Mouse (Mus musculus) embryo, embryonic 9.5 days (tissue): Measurements from ENCODE around the gene Sept3.

ENCODE experiments used
- DNase-seq: peaks from one replicate; pipeline ENCODE4 v3.0.0-alpha.2; 2017; ENCODE audit errors: extremely low spot score

Sept3 gene

GRCm38 (mm10) chr15:82271201-82271600 is 3.5 kb upstream of the Sept3 start:
- DNase-seq: peak; percentile 78

DNA sequence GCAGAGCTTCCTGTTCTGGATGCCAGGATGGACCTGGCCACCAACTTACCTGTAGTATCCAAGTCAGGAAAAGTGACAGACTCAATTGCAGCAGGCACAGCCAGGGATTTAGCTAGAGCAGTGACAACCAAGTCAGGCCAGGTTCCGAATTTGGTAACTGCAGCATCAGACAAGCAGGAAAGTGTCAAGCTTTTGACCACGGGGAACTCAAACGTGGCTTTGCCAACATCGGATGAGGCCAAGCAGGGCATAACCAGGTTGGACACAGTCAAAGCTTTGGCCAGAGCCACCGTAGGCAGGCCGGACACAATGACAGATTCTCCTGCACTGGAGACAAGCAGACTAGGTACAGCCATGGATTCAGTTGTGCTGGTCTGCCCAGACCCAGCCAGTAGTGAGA is 2.4 kb upstream of the Sept3 start:
- no peak for DNase-seq

GRCm38 (mm10) chr15:82274927-82275901 is 521 bp downstream of the Sept3 start:
- DNase-seq: peak; percentile 78

- DNase-seq: no peak
Observed at GRCm38 (mm10) chr15:82277591-82277990, 2.9 kb downstream of the Sept3 start.

DNA sequence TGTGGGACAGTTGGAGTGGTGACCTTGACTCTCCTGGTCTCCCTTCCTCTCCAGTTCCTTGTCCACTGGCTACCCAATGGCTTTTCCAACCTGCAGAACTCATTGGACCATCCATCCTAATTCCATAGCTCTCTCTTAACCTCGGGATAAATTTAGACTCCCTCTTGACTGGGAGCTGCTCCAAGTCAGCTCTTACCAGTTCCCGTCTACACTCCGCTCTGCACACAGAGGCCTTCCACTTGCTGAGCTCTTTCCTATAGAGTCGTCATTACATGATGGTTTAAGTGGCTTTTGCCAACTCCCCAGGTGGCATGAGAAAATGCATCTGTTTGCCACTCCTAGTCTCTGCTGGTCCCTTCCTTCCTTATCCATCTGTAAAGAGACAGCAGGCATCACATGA is 5.9 kb downstream of the Sept3 start:
- no peak for DNase-seq

- DNase-seq: no peak
Observed at GRCm38 (mm10) chr15:82286157-82286556, 11.5 kb downstream of the Sept3 start.

- no peak for DNase-seq
Observed at GRCm38 (mm10) chr15:82290252-82290651, 15.6 kb downstream of the Sept3 start.

- no peak for DNase-seq
Observed at GRCm38 (mm10) chr15:82292851-82293250, 18.2 kb downstream of the Sept3 start.

GRCm38 (mm10) chr15:82293271-82293711 is 18.6 kb downstream of the Sept3 start:
- DNase-seq: peak; percentile 74

DNA sequence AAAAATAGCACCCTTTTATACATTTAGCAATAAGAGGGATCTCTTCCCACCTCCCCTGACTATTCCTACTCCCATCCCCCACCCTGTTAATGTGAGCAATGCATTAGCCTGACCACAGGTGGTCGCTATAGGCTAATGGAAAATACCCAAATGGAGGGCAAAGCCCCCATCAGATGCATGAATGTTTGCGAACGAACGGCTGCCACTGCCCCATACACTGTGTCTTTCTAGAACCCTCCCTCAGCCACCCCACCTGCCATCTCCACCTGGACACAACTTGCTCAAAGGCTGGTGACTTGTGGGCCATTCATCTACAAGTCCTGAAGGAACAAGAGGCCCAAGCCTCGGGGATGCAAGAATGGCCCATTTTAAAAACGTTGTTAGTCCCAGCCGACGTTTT is 19.4 kb downstream of the Sept3 start:
- peak; percentile 56 for DNase-seq

DNA sequence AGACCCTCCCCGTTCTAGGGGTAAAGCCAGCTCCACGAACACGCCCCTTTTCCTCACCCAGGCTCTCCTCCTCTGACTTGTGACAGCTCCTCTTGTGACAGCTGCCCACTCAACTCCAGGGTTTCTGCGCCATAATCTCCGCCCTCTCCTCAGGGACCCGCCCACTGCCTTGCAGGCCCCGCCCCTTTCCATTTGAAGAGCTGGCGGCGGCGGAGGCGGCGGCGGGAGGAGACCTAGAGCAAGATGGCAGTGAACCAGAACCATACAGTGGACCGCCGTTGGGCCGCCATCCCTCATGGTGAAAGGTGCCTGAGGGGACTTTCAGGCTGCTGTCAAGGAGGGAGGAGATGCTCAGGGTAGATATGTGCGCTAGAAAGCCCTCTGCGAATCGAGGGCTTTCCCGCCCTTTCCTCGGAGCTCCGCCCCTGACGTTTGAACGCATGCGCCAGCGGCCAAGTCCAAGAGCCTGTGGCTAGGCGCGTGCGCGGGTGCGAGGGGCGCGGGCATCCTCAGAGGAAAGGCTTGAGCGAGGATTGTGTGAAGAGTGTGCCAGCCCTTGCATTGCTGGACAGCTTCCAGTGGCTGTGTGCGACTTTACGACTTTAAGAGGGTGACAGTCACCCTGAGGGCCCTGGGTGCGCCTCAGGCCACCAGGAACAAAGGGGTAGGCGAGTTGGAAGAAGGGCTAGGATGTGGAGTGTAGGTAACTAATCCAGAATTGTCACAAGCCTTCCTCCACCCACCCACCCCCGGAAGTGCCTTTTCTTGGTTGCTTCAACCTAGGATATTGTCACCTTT is 24.3 kb downstream of the Sept3 start, which contains the start of gene Wbp2nl:
Gene Wbp2nl (plus strand): TSS at position 191 of the 798 bp plus-strand sequence.
- no peak for DNase-seq

- no peak for DNase-seq
Observed at GRCm38 (mm10) chr15:82307107-82307506, 32.4 kb downstream of the Sept3 start.

- DNase-seq: no peak
Observed at GRCm38 (mm10) chr15:82308416-82308815, 33.7 kb downstream of the Sept3 start.

GRCm38 (mm10) chr15:82317839-82318238 is 43.1 kb downstream of the Sept3 start:
- DNase-seq: no peak

GRCm38 (mm10) chr15:82319613-82320012 is 44.9 kb downstream of the Sept3 start:
- no peak for DNase-seq

DNA sequence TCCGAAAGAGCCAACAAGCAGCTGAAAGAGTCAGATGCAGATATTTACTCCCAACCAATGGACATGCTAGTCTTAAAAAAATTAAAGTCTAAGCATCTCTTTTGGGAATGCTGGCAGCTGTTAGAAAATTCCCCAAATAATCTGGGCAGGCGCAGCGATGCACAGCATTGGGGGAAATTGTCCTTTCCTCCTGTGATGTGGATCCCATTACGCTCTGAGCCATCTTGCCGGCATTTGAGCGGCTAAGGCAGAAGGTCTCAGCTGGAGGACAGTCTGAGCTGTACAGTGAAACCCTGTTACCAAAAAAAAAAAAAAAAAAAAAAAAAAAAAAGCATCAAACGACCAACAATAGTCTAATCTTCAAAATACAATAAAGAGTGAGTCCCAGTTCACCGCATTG is 47.5 kb downstream of the Sept3 start:
- DNase-seq: no peak

GRCm38 (mm10) chr15:82325382-82325781 is 50.7 kb downstream of the Sept3 start:
- DNase-seq: no peak

GRCm38 (mm10) chr15:82335194-82335593 is 60.5 kb downstream of the Sept3 start:
- no peak for DNase-seq

DNA sequence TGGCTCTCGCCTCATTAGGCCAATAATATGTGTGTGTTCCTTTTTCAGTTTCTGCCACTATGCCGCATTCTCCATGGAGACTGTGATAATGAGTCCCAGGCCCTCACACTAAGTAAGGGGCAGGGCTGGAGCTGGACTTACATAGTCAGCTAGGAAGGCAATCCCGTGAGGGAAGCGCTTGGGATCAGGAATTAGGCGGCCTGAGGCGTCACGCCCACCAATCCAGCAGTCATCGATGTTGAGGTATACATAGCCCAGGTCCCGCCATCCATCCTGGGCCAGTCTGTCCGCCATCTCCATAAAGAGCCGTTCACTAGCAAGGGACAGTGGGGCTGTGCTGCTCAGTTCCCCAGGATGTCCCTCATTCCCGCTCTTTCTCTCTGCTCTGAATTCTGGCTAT is 61.9 kb downstream of the Sept3 start:
- DNase-seq: no peak

DNA sequence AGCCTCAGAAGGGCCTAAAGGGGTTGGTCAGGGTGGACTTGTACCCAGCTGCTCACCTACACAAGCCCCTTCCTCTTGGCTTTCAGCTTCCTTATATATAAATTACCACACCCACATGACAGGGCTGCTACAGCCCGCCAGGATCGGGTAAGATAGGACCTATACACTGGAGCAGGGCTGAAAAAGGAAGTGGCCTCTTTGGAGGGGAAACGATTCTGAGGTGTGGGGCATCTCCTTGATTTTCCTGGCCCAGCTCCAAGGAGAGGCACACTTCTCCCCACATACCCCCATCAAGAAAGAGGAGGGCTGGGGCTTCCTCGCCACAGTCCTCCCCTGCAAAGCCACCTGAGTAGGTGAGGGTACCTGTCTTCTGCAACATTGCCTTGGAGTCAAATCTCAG is 63.2 kb downstream of the Sept3 start:
- no peak for DNase-seq

DNA sequence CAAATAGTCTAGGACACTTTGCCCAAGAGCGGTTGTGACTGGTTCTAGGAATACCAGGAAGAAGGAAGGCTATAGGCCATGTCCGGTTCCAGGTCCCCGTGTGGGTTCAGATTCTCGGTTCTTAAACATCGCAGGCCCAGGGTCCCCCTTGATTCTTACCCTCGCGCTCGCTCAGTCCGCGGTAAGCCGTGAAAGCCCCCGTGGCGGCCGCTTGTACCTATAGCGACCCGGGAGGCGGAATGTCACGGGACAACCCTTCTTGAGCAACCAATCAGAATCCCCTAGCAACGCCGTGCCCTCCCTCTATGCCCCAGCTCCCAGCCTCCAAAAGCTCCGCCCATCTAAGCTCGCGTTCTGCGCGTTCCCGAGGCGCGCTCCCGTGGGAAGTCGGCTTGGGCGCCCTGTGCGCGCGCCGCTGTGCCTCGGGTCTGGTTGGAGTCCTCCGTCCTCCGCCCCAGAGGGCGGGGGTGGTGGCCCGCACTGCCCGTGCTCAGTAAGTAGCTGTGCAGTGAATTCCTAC is 64.0 kb downstream of the Sept3 start, which contains the start of the genes Naga, Pheta2 and Smdt1:
Gene Naga (minus strand): TSS at position 333 of the 520 bp plus-strand sequence.
Gene Pheta2 (plus strand): TSS at position 350 of the 520 bp plus-strand sequence.
Gene Smdt1 (plus strand): TSS at position 367 of the 520 bp plus-strand sequence.
- DNase-seq: peak; percentile 98

- no peak for DNase-seq
Observed at GRCm38 (mm10) chr15:82339150-82339549, 64.5 kb downstream of the Sept3 start.
